Mouse (Mus musculus) stomach, embryonic 15.5 days (tissue): ENCODE measurements around the gene Usp30. TPM values are rescaled to one million over a fixed set of nuclear protein-coding genes. Genes with fewer than 3 reads are reported as not detected.

Source experiments
- ATAC-seq: fragments of 200-750 bp; cut with Nextera tagmentation; 2 replicates; pipeline ENCODE4 v1.8.0; 2017; ENCODE audit warnings: low read depth, moderate number of reproducible peaks, moderate TSS enrichment; ENCODE audit not compliant: insufficient read depth, low FRiP score
- H3K27ac ChIP-seq: fragments of 300-500 bp; sonication (generic); 2 replicates; pipeline ENCODE4 v1.5.1; 2015; ENCODE audit warnings: mild to moderate bottlenecking, inconsistent platforms
- H3K27me3 ChIP-seq: fragments of 300-500 bp; sonication (generic); replicated peaks from 2 replicates; pipeline ENCODE4 v1.6.1; 2015; ENCODE audit warnings: inconsistent platforms
- H3K36me3 ChIP-seq: fragments of 300-500 bp; sonication (generic); 2 replicates; pipeline ENCODE4 v1.6.1; 2015; ENCODE audit warnings: inconsistent platforms
- H3K4me1 ChIP-seq: fragments of 300-500 bp; sonication (generic); 2 replicates; pipeline ENCODE4 v1.6.1; 2015; ENCODE audit warnings: inconsistent platforms
- H3K4me2 ChIP-seq: fragments of 300-500 bp; sonication (generic); 2 replicates; pipeline ENCODE4 v1.6.1; 2015; ENCODE audit warnings: mild to moderate bottlenecking, inconsistent platforms
- H3K4me3 ChIP-seq: fragments of 300-500 bp; sonication (generic); replicated peaks from 2 replicates; pipeline ENCODE4 v1.5.1; 2015; ENCODE audit warnings: inconsistent platforms
- H3K9ac ChIP-seq: fragments of 300-500 bp; sonication (generic); 2 replicates; pipeline ENCODE4 v1.6.1; 2015; ENCODE audit warnings: inconsistent platforms
- H3K9me3 ChIP-seq: fragments of 300-500 bp; sonication (generic); 2 replicates; pipeline ENCODE4 v1.6.1; 2016; ENCODE audit warnings: inconsistent platforms
- WGBS: fragments of 180-500 bp; shearing (Covaris S2); methylation state at CpG from one replicate; pipeline ENCODE4 v1.1.7; 2015; 5-methylcytosine and 5-hydroxymethylcytosine counted together
- polyA plus RNA-seq: library from polyadenylated mRNA; unstranded; fragments of >200 nt; fragmentation: Nextera tagmentation; extraction: Ambion mirVana; gene quantifications from 2 replicates; pipeline ENCODE4 v1.2.1, GENCODE M21; 2015

The Usp30 gene
- polyA plus RNA-seq, 1 experiment from 2014 or later: 8.3 TPM

DNA sequence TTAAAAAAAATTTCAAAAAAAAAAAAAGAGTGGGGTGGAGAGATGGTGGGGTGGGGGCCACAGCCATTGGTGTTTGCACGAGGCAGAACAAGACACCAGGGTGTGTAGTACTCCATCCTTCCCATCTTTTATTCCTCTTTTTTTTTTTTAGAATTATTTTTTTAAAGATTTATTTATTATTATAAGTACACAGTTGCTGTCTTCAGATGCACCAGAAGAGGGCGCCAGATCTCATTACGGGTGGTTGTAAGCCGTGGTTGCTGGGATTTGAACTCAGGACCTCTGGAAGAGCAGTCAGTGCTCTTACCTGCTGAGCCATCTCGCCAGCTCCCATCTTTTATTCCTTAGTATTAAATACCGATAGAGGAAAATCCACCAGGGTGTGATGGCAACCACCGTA is 108.2 kb downstream of the Usp30 start:
- no peak for ATAC-seq
- WGBS: 70% methylated on average over 7 of the region's 7 CpGs
- Histone ChIP-seq H3K4me3 (no peak overlapping the region), H3K4me2 (no peak overlapping the region), H3K36me3 (no peaks in the 10 kb centered on the region), H3K9ac (no peak overlapping the region), H3K4me1 (peaks cover 9% of the 10 kb centered on the region; the same call in 1 of the 2 replicates), H3K27ac (no peak overlapping the region), H3K27me3 (no peaks in the 10 kb centered on the region), H3K9me3 (no peaks in the 10 kb centered on the region)

- no peak for ATAC-seq
- Histone ChIP-seq H3K27ac (no peak overlapping the region), H3K4me3 (no peak overlapping the region), H3K4me2 (peak overlapping the region; percentile 92), H3K27me3 (no peaks in the 10 kb centered on the region), H3K9me3 (no peaks in the 10 kb centered on the region), H3K9ac (no peak overlapping the region), H3K36me3 (no peaks in the 10 kb centered on the region), H3K4me1 (peaks cover 9% of the 10 kb centered on the region; the same call in 1 of the 2 replicates)
- WGBS: 24% methylated on average over 16 of the region's 16 CpGs
Observed at GRCm38 (mm10) chr5:114173877-114174581, 108.8 kb downstream of the Usp30 start.

Other genes with a start within 250 kb of the Usp30 start
- 5.8 and 7.5 TPM in 2 replicates for gene Selplg, start 232.8 kb upstream of the Usp30 start, polyA plus RNA-seq
- 129 and 144 TPM in 2 replicates for gene Coro1c, start 156.7 kb upstream of the Usp30 start, polyA plus RNA-seq
- 13.3 and 13.7 TPM in 2 replicates for gene Ssh1, start 71.6 kb upstream of the Usp30 start, polyA plus RNA-seq
- 3.4 and 5.0 TPM in 2 replicates for gene Dao, start 61.8 kb upstream of the Usp30 start, polyA plus RNA-seq
- gene Svop, start 26.1 kb downstream of the Usp30 start, polyA plus RNA-seq: 1.9 and 2.6 TPM in 2 replicates
- gene Alkbh2, start 62.8 kb downstream of the Usp30 start, polyA plus RNA-seq: 9.3 and 13.3 TPM in 2 replicates
- gene Ung, start 64.9 kb downstream of the Usp30 start, polyA plus RNA-seq: 42.9 and 46.7 TPM in 2 replicates
- 2.1 and 2.2 TPM in 2 replicates for gene Acacb, start 81.1 kb downstream of the Usp30 start, polyA plus RNA-seq
- not detected in 2 replicates for gene Foxn4, start 208.3 kb downstream of the Usp30 start, polyA plus RNA-seq
- gene Myo1h, start 223.7 kb downstream of the Usp30 start, polyA plus RNA-seq: 5.5 and 6.5 TPM in 2 replicates